Mouse (Mus musculus): Measurements from ENCODE around the gene Cilp2. TPM values are rescaled to one million over a fixed set of nuclear protein-coding genes. Genes with fewer than 3 reads are reported as not detected.
A peak's percentile ranks its signal among the peaks of the same experiment; 100 is the strongest.

The Cilp2 gene
- total and polyA plus RNA-seq, 2 experiments: 0.05 TPM; not detected in 1

GRCm38 (mm10) chr8:69926901-69927300, 39.4 kb upstream of the Cilp2 start:
- Histone ChIP-seq H3K4me3 (ENCODE audit: insufficient read depth, low read depth, low read length) (no peak overlapping the region), H3K4me1 (ENCODE audit: control insufficient read depth, insufficient read depth, low read length) (peaks cover 4% of the 10 kb centered on the region), H3K79me2 (ENCODE audit: control insufficient read depth, insufficient read depth, low read length) (peaks cover 40% of the 10 kb centered on the region; the same call in 1 of the 2 replicates), H3K27me3 (ENCODE audit: control insufficient read depth, insufficient read depth, low read length) (no peaks in the 10 kb centered on the region), H3K27ac (replicated peaks; ENCODE audit: insufficient read depth, low read depth, low read length) (no peak overlapping the region), H3K36me3 (ENCODE audit: control insufficient read depth, insufficient read depth, low read length) (peaks cover 7% of the 10 kb centered on the region), H3K9ac (ENCODE audit: low read depth, low read length) (no peak overlapping the region)
- no peak for DNase-seq (ENCODE audit: extremely low read depth, low read depth, low spot score)
- TF ChIP-seq CTCF (IDR thresholded peaks at IDR 0.05; ENCODE audit: low read depth, low read length) (no peak), POLR2A (IDR thresholded peaks at IDR 0.05; ENCODE audit: extremely low read depth, insufficient read depth, low read length) (no peak)

GRCm38 (mm10) chr8:69923986-69924385, 36.5 kb upstream of the Cilp2 start:
- H3K4me3 ChIP-seq (ENCODE audit: insufficient read depth, low read depth, low read length): no peak overlapping the region
- no peaks in the 10 kb centered on the region for H3K27me3 ChIP-seq (ENCODE audit: control insufficient read depth, insufficient read depth, low read length)
- no peak for DNase-seq (ENCODE audit: extremely low read depth, low read depth, low spot score)
- H3K9ac ChIP-seq (ENCODE audit: low read depth, low read length): no peak overlapping the region
- H3K27ac ChIP-seq (replicated peaks; ENCODE audit: insufficient read depth, low read depth, low read length): no peak overlapping the region
- H3K79me2 ChIP-seq (ENCODE audit: control insufficient read depth, insufficient read depth, low read length): peaks cover 37% of the 10 kb centered on the region
- peaks cover 22% of the 10 kb centered on the region for H3K4me1 ChIP-seq (ENCODE audit: control insufficient read depth, insufficient read depth, low read length)
- WGBS: 85% methylated on average over 1 of the region's 1 CpGs
- peaks cover 2% of the 10 kb centered on the region for H3K36me3 ChIP-seq (ENCODE audit: control insufficient read depth, insufficient read depth, low read length)
- TF ChIP-seq POLR2A (IDR thresholded peaks at IDR 0.05; ENCODE audit: extremely low read depth, insufficient read depth, low read length) (no peak), CTCF (IDR thresholded peaks at IDR 0.05; ENCODE audit: low read depth, low read length) (no peak)

- TF ChIP-seq CTCF (IDR thresholded peaks at IDR 0.05; ENCODE audit: low read depth, low read length): no peak
- TF ChIP-seq POLR2A (IDR thresholded peaks at IDR 0.05; ENCODE audit: extremely low read depth, insufficient read depth, low read length): no peak
- Histone ChIP-seq H3K79me2 (ENCODE audit: control insufficient read depth, insufficient read depth, low read length) (peaks cover 19% of the 10 kb centered on the region), H3K27ac (replicated peaks; ENCODE audit: insufficient read depth, low read depth, low read length) (peak overlapping the region; percentile 78), H3K4me3 (ENCODE audit: insufficient read depth, low read depth, low read length) (no peak overlapping the region), H3K9ac (ENCODE audit: low read depth, low read length) (no peak overlapping the region), H3K27me3 (ENCODE audit: control insufficient read depth, insufficient read depth, low read length) (no peaks in the 10 kb centered on the region), H3K36me3 (ENCODE audit: control insufficient read depth, insufficient read depth, low read length) (no peaks in the 10 kb centered on the region), H3K4me1 (ENCODE audit: control insufficient read depth, insufficient read depth, low read length) (peaks cover 22% of the 10 kb centered on the region)
- DNase-seq (ENCODE audit: extremely low read depth, low read depth, low spot score): peak; percentile 94
- 19% methylated on average over 2 of the region's 2 CpGs for whole genome bisulfite sequencing
Measured at GRCm38 (mm10) chr8:69921141-69921540, 33.7 kb upstream of the Cilp2 start.

- Histone ChIP-seq H3K79me2 (ENCODE audit: control insufficient read depth, insufficient read depth, low read length) (peaks cover 19% of the 10 kb centered on the region), H3K4me1 (ENCODE audit: control insufficient read depth, insufficient read depth, low read length) (peaks cover 22% of the 10 kb centered on the region), H3K27me3 (ENCODE audit: control insufficient read depth, insufficient read depth, low read length) (no peaks in the 10 kb centered on the region), H3K9ac (ENCODE audit: low read depth, low read length) (peak overlapping the region; percentile 44; the same call in 1 of the 2 replicates), H3K36me3 (ENCODE audit: control insufficient read depth, insufficient read depth, low read length) (no peaks in the 10 kb centered on the region; the same call in 1 of the 2 replicates), H3K4me3 (ENCODE audit: insufficient read depth, low read depth, low read length) (no peak overlapping the region), H3K27ac (replicated peaks; ENCODE audit: insufficient read depth, low read depth, low read length) (peak overlapping the region; percentile 78)
- TF ChIP-seq CTCF (IDR thresholded peaks at IDR 0.05; ENCODE audit: low read depth, low read length) (no peak), POLR2A (IDR thresholded peaks at IDR 0.05; ENCODE audit: extremely low read depth, insufficient read depth, low read length) (no peak)
- 16% methylated on average over 11 of the region's 11 CpGs for WGBS
- peak; percentile 96 for DNase-seq (ENCODE audit: extremely low read depth, low read depth, low spot score)
Measured at GRCm38 (mm10) chr8:69919876-69920662, 32.6 kb upstream of the Cilp2 start.

- Histone ChIP-seq H3K4me3 (ENCODE audit: insufficient read depth, low read depth, low read length) (no peak overlapping the region), H3K4me1 (ENCODE audit: control insufficient read depth, insufficient read depth, low read length) (peaks cover 22% of the 10 kb centered on the region), H3K36me3 (ENCODE audit: control insufficient read depth, insufficient read depth, low read length) (peaks cover 2% of the 10 kb centered on the region; the same call in 1 of the 2 replicates), H3K27me3 (ENCODE audit: control insufficient read depth, insufficient read depth, low read length) (no peaks in the 10 kb centered on the region), H3K9ac (ENCODE audit: low read depth, low read length) (no peak overlapping the region), H3K27ac (replicated peaks; ENCODE audit: insufficient read depth, low read depth, low read length) (no peak overlapping the region; the same call in 1 of the 2 replicates), H3K79me2 (ENCODE audit: control insufficient read depth, insufficient read depth, low read length) (peaks cover 19% of the 10 kb centered on the region)
- DNase-seq (ENCODE audit: extremely low read depth, low read depth, low spot score): peak; percentile 82
- TF ChIP-seq POLR2A (IDR thresholded peaks at IDR 0.05; ENCODE audit: extremely low read depth, insufficient read depth, low read length): no peak
- TF ChIP-seq CTCF (IDR thresholded peaks at IDR 0.05; ENCODE audit: low read depth, low read length): peak; percentile 53
- WGBS: 48% methylated on average over 1 of the region's 1 CpGs
Measured at GRCm38 (mm10) chr8:69919010-69919409, 31.5 kb upstream of the Cilp2 start.

- TF ChIP-seq POLR2A (IDR thresholded peaks at IDR 0.05; ENCODE audit: extremely low read depth, insufficient read depth, low read length): no peak
- no peak for TF ChIP-seq CTCF (IDR thresholded peaks at IDR 0.05; ENCODE audit: low read depth, low read length)
- H3K36me3 ChIP-seq (ENCODE audit: control insufficient read depth, insufficient read depth, low read length): peaks cover 7% of the 10 kb centered on the region; the same call in 1 of the 2 replicates
Measured at GRCm38 (mm10) chr8:69918506-69918905, 31.0 kb upstream of the Cilp2 start.

More at GRCm38 (mm10) chr8:69918506-69918905, 31.0 kb upstream of the Cilp2 start:
- Histone ChIP-seq H3K79me2 (ENCODE audit: control insufficient read depth, insufficient read depth, low read length) (peaks cover 14% of the 10 kb centered on the region), H3K9ac (ENCODE audit: low read depth, low read length) (no peak overlapping the region), H3K27ac (replicated peaks; ENCODE audit: insufficient read depth, low read depth, low read length) (no peak overlapping the region), H3K4me3 (ENCODE audit: insufficient read depth, low read depth, low read length) (no peak overlapping the region), H3K4me1 (ENCODE audit: control insufficient read depth, insufficient read depth, low read length) (peaks cover 22% of the 10 kb centered on the region), H3K27me3 (ENCODE audit: control insufficient read depth, insufficient read depth, low read length) (no peaks in the 10 kb centered on the region)
- no peak for DNase-seq (ENCODE audit: extremely low read depth, low read depth, low spot score)

Measured in liver, adult 2 months (tissue).